24 mouse cellular contexts compared by ENCODE assay signal in the genomic region with DNA sequence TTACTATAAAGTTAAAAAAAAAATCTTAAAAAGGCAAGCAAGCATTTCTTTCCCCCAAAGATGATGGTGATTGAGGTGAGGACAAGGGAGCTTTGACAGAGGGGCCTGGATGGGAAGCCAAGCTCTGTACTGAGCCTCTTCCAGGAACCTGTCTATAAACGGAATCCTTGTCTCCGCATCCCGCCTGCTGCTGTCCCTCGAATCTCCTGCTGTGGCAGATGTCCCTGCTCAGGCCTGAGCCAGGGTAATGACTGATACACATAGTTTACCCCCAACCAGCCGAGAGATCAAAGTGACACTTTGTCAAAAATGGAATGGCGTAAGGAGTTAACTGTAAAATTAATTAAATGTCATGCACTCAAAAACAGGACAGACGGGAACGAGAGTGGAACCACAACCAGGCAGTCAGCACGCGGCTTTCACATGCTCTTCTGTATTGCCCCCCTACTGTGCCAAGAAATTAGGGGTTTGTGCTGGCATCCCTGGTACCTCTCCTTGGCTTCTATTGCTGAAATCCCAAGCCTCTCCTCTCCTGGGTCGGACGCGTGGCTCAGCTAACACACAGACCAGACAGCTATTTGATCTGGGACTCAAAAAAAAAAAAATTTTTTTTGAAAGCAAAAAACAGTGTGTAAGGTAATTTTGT. TPM values are rescaled to one million over a fixed set of nuclear protein-coding genes. Genes with fewer than 3 reads are reported as not detected.
DNase-seq lines count a peak whose midpoint lies in the region; ATAC-seq and TF ChIP-seq lines count a peak whose summit lies in the region.
"Had no signal": no experiment of that assay in that cellular context is flagged by ENCODE, and none has a peak within 500 bp of the region (broad histone marks: within the 10 kb centered on the region; RNA-seq: fewer than 3 reads in every experiment).

No protein-coding gene starts in this region.

- DNase-seq in cerebellum, postnatal 14 days: peak; percentile 57 to 66
- DNase-seq in gastrocnemius, adult 2 months: peak; percentile 53
- no peak for DNase-seq in gastrocnemius, postnatal 14 days
- DNase-seq in left cerebral cortex, postnatal 4 days: peak; percentile 48
- no peak for DNase-seq in left cerebral cortex, postnatal 25 days (ENCODE audit: low spot score in 2 of 2)
- peak; percentile 14 for DNase-seq in Muller cell, postnatal 12 days (ENCODE audit: inconsistent ontology term)
- DNase-seq: adrenal gland, postnatal 14 days; cerebellum, adult 9-10 months; embryo, embryonic 11 days; gastrocnemius, postnatal 10 days; kidney, adult 18-20 months; kidney, postnatal 4 days; lung, embryonic 14.5 days; retina, postnatal 1 day; right cerebral cortex, postnatal 25 days had no signal

- H3K4me3 ChIP-seq in gastrocnemius, adult 2 months: no peak overlapping the region
- H3K4me3 ChIP-seq in liver, embryonic 12.5 days: no peak overlapping the region
- H3K4me3 ChIP-seq: embryonic facial prominence, embryonic 13.5 days; erythroblast, embryonic 14.5 days; heart, embryonic 15.5 days; midbrain, embryonic 13.5 days; neural tube, embryonic 12.5 days had no signal

- ATAC-seq in cerebellum, adult (ENCODE audit: insufficient number of reproducible peaks, low FRiP score, low TSS enrichment): no peak
- ATAC-seq in liver, embryonic 12.5 days: no peak
- ATAC-seq: inflammation-experienced regulatory T-cells, adult 6 months; midbrain, embryonic 13.5 days had no signal

- peak; percentile 2; the same call in 1 of the 2 replicates for TF ChIP-seq CTCF in gastrocnemius, adult 2 months (IDR thresholded peaks at IDR 0.05)

- no peak overlapping the region for H3K4me2 ChIP-seq in liver, embryonic 12.5 days
- H3K4me2 ChIP-seq: embryonic facial prominence, embryonic 13.5 days; heart, embryonic 15.5 days; lung, embryonic 14.5 days; midbrain, embryonic 13.5 days; neural tube, embryonic 12.5 days had no signal

- H3K27ac ChIP-seq in gastrocnemius, adult 2 months: peak overlapping the region; percentile 28
- no peak overlapping the region for H3K27ac ChIP-seq in liver, embryonic 12.5 days
- H3K27ac ChIP-seq: embryonic facial prominence, embryonic 13.5 days; heart, embryonic 15.5 days; liver, embryonic 14.5 days; midbrain, embryonic 13.5 days; neural tube, embryonic 12.5 days had no signal

- H3K9me3 ChIP-seq in liver, embryonic 12.5 days (replicated peaks): peaks cover 14% of the 10 kb centered on the region; the same call in 1 of the 2 replicates
- H3K9me3 ChIP-seq: midbrain, embryonic 13.5 days had no signal

- WGBS in liver, embryonic 12.5 days (ENCODE audit: insufficient replicate concordance): 66% methylated on average over 13 of the region's 13 CpGs

- H3K27me3 ChIP-seq in liver, embryonic 12.5 days (replicated peaks): peaks cover 12% of the 10 kb centered on the region; the same call in 1 of the 2 replicates
- H3K27me3 ChIP-seq: heart, embryonic 15.5 days; neural tube, embryonic 12.5 days had no signal

- no peaks in the 10 kb centered on the region for H3K36me3 ChIP-seq in liver, embryonic 12.5 days
- H3K36me3 ChIP-seq: embryonic facial prominence, embryonic 13.5 days; heart, embryonic 15.5 days; midbrain, embryonic 13.5 days; neural tube, embryonic 12.5 days had no signal

- no peak overlapping the region for H3K9ac ChIP-seq in liver, embryonic 12.5 days
- H3K9ac ChIP-seq: embryonic facial prominence, embryonic 13.5 days; heart, embryonic 15.5 days; liver, embryonic 14.5 days; lung, embryonic 14.5 days; midbrain, embryonic 13.5 days; neural tube, embryonic 12.5 days had no signal

- intact Hi-C loops in gastrocnemius, adult 2 months (cut with DNase I): no loop called here
- intact Hi-C loops in gastrocnemius, postnatal 14 days (cut with DNase I; ENCODE audit: low total_unique reads): no loop called here
- intact Hi-C loops in left cerebral cortex, postnatal 4 days (cut with DNase I): no loop called here
- intact Hi-C loops in left cerebral cortex, postnatal 25 days (cut with DNase I): no loop called here

- peaks cover 9% of the 10 kb centered on the region for H3K4me1 ChIP-seq in liver, embryonic 12.5 days
- H3K4me1 ChIP-seq: embryonic facial prominence, embryonic 13.5 days; neural tube, embryonic 12.5 days had no signal

RNA-seq across cellular contexts. Expression of a gene that starts 34.8 kb away (rescaled TPM):
- 10 to 100 TPM; 52.8 to 70.8 TPM for total RNA-seq in gastrocnemius, adult 2 months (2021)
- total RNA-seq in gastrocnemius, postnatal 14 days (2021): 10 to 100 TPM; 66.1 to 75.2 TPM
- 10 to 100 TPM; 74.9 to 79.2 TPM for total RNA-seq in left cerebral cortex, postnatal 4 days (2021)
- 10 to 100 TPM; 61.6 to 62.3 TPM for total RNA-seq in left cerebral cortex, postnatal 25 days (2021)
- polyA plus RNA-seq in liver, embryonic 12.5 days (2016; fragmentation: Nextera tagmentation; extraction: Ambion mirVana): 74.4 and 85.1 TPM in 2 replicates

RNA-seq across cellular contexts. Expression of a gene that starts 37.0 kb away (rescaled TPM):
- total RNA-seq in gastrocnemius, adult 2 months (2021): 100 to 1,000 TPM in 1 of 2 experiments, 10 to 100 TPM in 1; 95.9 to 126 TPM
- total RNA-seq in gastrocnemius, postnatal 14 days (2021): 10 to 100 TPM; 66.1 to 84.1 TPM
- total RNA-seq in left cerebral cortex, postnatal 4 days (2021): 100 to 1,000 TPM; 198 to 204 TPM
- 100 to 1,000 TPM; 193 to 222 TPM for total RNA-seq in left cerebral cortex, postnatal 25 days (2021)
- 49.6 and 59.1 TPM in 2 replicates for polyA plus RNA-seq in liver, embryonic 12.5 days (2016; fragmentation: Nextera tagmentation; extraction: Ambion mirVana)

Comparison
In these comparisons a context has a peak if more than half of its experiments do, and no peak if none do; other contexts are left out.
1. DNase-seq: peak in cerebellum, postnatal 14 days (2 of 2), gastrocnemius, adult 2 months (single experiment), left cerebral cortex, postnatal 4 days (single experiment) and Muller cell, postnatal 12 days (single experiment); none in gastrocnemius, postnatal 14 days (single experiment) and left cerebral cortex, postnatal 25 days (0 of 2).